Mouse (Mus musculus): ENCODE data around the gene Scn9a.

Scn9a gene

DNA sequence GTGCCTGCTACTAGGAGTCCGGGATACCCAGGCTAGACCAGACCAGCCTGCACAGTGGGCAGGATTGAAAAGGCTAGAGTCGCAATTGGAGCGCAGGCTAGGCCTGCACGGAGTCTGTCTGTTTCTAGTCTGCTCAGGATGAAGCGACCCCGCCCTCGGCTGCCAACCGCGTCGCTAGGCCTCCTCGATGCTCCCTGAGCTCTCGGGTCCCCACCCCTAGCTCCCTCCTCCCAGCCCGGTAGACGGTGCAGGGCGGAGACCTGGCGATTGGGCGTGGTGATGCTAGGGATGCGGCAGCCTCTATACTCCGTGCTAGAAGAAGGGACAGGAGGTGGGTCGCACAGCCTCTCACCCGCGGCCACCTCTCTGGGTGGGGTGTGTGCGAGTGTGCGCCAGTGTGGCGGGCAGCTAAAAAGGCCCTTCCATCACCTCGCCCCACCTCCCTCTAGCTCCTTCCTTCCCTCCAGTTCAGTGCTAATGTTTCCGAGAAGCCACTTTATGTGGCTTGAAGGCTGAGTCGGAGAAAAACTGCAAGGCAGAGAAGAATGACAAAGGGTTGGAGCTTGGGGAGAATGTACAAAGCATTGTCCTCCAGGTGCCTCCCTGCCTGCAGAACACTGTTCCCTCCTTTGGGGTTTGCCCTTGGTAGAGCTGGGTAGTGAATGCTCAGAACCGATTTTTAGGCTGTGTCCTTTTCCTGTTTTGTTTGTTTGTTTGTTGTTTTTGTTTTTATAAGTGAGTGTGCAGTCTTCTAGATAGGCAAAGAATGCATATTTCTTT lies at the start of gene Scn9a:
TSS of gene Scn9a (minus strand) at position 383 of the 780 bp plus-strand sequence.
- DNase-seq = no peak

DNA sequence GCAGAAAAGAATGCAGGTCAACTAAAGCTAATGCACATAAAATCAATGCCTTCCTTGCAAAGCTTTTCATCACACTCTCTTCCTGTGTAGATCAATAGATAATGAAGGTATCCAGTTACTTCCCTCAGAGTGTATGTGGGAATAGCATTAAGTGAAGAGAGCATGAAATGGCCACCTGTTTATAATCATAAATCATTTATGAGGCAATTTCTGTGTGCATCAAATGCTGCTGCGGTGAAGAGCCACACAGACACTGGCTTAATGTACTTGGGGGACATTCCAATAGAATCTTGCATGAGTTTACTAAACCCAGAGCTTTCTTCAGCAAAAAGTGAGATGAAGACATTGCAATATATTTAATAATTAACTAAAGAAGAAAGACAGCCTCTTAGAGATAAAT lies 27.2 kb upstream of the Scn9a start:
- DNase-seq = no peak

DNA sequence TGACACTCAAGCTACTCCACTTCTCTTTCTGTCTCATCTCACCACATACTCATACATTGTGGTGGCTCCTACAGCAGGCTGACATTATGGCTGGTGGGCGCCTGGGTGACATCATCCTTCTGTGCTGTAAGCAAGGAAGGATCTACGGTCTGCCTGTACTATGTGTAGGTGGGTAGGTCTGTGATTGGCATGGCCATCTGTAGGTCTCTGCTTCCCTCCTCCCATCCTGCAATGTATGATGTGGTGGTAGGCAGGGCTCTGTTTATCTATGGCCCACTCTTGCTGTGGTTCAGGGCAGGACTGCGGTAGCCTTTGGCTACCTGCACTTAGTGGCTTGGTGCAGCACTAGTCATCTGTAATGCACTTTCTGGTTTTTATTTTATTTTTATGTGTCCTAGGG lies 21.7 kb upstream of the Scn9a start:
- no peak for DNase-seq

DNA sequence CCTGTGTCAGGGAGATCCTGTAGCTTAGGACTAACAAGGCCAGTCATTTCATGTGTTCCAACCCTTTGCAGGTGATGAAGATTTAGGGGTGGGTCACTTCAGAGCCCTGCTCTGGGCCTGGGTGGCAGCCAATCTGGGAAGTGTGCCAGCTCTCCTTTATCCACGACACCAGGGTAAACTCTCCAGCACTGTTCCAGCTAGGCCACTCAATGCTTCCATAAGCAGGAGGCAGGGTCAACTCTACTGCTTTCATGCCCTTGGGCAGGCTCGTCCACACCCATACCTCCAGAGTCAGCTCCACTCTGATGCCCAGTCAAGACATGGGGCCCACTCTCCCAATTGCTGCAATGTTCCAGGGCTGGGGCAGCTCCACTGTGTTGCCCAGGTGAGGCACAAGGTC lies 20.7 kb upstream of the Scn9a start:
- no peak for DNase-seq

DNA sequence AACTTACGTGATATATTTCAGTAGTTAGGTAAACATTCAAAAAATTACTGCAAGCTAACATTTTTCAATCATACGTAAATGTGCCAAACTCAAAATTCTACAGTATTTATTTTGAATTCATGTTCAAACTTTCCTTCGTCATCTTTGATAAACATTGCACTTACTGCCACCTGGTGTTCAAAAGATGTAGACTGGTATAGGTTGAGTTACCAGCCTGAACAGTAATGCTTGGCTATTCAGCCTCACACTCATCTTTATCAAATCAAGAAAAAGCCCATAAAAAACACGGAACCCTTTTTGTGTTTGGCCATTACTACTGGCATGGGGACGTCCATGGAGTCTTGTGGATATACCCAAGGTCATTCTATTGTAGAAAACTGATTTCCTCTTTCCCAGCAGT lies 9.6 kb upstream of the Scn9a start:
- DNase-seq = peak; percentile 9

DNA sequence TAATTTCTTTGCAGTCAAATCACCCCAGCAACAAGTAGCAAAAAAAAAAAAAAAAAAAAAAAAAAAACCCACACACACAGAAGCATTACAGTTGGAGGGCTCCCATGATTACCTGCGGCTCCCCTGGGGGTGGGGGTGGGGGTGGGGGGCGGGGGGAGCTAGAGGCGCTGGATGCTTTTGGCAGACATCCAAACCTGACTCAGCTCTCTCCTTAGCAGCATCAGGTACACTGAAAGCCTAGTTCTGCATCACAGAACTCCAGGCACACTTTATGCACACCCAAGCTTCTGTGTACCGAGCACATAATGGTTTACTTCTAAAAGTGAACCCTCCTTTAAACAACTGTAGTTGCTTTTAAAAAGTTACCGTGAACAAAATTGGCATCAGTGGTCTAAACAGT lies 2.0 kb downstream of the Scn9a start:
- DNase-seq = no peak

DNA sequence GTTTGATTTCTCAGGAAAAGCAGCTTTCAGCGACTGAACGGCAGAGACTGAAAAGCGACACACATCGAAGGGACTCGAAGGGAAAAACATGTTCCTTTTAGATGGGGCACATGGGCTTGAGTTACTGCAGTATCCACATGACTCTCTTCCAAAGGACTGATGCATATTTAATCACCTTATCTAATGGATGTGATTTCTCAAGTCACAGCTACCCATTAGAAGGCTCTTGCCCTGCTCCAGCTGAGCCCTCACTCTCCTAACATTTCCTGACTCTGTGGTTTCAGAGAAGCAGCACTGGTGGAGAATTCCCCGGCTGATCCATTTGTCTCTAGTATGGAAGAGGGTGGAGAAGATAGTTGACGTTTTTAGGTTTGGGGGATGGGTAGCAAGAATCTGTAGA lies 23.7 kb downstream of the Scn9a start:
- DNase-seq = no peak

DNA sequence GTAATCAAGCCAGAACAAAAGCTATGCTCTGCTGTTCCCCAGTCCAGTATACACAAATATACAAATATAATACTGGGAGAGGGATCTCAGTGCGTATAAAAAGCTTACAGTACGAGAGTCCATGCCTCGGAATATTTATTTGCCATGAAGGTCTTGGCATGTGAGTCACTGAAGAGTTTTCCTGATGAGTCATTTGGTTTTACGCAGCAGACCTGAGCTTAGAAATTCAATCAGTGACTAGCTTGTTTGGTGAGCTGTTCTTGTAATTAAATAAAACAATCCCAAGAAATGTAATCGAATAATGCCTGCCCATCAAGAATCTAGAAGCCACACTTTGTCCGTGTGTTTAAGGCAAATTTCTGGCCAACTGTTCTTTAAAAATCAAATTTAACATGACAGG lies 37.4 kb downstream of the Scn9a start:
- no peak for DNase-seq

DNA sequence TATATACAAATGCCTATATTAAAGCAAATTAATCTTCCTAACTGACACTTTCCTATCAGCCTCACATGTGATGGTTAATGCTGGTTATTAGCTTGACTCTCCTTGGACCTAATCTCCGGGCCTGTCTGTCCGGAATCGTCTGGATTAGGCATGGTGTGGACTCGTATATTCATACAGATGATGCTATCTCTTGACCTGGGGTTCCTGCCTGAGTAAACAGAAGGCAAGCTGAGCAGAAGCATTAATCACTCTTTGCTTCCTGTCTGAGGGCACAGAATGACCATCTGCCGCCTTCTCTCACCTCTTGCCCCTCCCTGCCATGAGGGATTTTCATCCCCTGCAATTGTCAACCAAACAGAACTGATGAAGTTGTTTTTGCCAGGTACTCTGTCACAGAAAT lies 38.6 kb downstream of the Scn9a start:
- DNase-seq = no peak

DNA sequence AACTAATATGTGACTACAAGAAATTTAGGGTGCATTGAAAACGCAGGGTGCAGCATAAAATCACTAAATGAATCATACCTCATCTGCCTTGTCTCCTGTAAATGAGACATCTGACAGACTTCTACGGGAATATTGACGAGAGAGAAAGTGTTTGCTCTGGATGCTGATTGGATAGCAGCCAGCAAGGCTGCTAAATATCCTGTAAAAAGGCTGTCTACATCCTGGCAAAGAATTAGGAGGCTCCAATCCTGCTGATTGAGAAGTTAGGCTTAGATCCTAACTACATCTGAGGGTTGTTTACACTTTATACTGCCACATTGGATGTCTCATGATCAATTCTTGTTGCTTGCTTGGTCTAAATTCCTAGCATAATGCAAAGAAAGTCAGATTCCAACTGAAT lies 44.6 kb downstream of the Scn9a start:
- no peak for DNase-seq

DNA sequence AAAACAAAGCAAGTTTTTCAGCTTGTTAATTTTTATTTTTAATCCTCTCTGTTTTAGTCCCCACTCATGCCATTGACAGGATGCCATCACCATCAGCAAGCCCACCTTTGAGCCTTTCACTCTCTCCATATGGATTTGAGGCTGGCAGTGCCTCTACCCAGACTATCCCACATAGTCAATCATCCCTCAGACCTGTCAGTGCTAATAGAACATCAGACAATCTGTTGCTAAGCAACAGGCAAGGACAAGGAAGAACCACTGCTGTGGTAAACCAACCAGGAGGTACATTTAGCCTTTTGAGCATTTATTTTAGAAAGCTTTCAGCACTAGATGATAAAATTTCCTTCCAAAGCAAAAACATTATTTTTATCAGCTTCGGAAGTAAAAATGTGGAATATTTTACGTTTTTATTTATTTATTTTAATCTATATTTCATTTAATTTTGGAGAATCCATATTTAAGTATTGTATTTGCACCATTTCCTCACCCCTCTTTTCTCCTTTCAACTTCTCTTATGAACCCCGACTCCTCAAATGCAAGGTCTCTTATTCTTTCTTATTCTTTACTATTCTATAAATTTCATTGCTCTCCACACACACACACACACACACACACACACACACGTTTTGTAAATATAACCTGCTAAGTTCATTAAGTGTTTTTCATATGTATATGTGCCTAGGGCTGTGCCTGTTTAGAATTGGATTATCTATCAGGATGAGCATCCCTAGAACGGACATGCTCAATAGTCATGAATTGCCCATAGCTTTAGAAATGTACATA lies 54.5 kb downstream of the Scn9a start:
- DNase-seq = no peak

DNA sequence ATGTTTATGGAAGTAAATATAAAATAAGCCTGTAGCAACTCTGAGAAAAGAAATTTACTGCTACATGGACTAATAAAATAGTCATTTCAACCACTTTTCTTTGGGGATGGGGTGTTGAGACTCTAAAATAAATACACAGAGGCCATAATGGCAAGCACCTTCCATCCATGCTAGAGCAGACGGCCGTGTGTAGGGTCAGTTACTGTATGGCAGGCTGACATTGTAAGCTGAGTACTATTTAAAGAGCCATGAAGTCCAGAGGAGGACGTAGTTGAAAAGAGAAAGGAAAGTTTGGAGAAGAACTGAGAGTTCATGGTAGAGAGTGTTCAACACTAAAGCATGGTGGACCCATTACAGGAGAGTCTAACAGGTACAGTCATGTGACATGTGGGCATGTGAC lies 86.5 kb downstream of the Scn9a start:
- no peak for DNase-seq

DNA sequence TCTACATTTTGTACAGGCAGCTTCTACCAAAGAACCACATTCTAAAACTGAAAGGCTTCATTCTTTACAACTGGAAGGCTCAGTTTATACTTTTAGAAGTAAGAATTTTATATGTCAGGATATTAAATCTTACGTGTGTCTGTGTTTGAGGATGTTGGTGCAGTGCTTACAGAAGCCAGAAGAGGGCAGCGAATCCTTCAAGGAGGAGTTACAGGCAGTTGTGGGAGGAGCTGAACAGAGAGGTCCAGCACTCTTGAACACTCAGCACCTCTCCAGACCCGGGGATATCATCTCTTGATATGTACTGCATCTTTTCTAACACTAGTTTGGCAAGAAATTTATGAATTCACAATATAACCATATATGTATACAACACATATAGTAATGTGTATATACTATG lies 114.8 kb downstream of the Scn9a start:
- no peak for DNase-seq

DNA sequence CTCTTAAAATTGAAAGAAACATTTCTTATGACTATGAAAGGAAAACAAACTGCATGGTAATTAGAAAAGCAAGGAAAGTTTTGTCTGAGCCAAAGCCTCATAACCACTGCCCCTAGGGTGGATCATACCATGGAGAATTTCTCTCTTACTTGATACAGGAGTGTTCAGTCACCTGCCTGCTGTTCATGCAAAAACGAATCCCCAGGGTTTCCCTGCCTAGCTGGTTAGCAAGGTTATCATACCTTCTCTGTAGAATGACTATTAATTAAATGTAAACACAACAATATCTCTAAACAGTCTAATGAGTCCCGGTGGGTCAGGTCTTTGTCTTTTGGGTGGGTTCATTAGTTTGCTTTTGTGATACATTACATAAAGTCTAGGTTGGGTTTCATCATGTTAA lies 123.3 kb downstream of the Scn9a start:
- DNase-seq = no peak

DNA sequence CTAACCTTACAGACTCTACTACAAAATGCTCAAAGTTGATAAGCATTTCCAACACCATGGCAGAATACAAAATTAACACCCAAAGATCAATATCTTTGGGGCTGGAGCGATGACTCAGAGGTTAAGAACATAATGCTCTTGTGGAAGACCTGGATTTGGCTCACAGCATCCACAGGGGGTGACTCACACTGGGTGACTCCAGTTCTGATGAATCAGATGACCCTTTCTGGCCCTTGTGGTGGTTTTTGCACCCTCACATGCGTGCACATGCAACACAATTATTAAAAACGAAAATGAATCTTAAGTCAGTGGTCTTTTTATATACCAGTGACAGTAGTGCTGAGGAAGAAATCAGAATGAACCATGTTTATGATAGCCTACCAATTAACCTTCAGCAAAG lies 126.7 kb downstream of the Scn9a start:
- no peak for DNase-seq

DNA sequence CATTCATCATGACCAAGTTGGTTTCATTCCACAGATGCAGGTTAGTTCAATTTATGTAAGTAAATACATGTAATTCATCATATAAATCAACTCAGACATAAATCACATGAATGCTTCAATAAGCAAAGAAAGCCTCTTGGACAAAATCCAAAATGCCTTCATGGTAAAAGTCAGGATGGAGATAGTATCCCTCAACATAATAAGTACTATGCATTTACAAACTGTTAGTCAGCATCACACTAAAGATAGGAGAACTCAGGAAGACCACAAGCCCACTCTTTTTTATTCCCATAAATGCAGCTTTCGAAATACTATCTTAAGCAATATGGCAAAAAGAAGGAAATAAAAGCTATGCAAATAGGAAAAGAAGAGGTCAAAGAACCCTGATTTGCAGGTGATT lies 127.1 kb downstream of the Scn9a start:
- no peak for DNase-seq

DNA sequence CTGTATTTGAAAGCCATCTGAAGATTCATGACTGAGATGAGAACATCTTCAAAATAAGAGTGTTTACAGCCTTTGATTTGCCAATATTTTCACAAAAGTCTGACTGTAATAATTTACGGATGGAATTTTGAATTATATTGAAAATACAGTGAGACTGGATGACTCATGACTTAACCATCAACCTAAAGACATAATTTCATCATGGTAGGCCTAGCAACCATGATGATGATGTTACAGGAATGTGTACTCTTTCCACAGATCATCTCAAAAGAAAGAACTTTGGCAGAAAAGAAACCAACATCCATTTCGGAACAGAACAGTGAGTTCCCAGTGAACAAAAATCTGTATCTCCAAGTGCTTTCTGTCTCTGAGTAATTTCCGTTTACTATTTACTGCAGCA lies 132.6 kb downstream of the Scn9a start:
- DNase-seq = no peak

DNA sequence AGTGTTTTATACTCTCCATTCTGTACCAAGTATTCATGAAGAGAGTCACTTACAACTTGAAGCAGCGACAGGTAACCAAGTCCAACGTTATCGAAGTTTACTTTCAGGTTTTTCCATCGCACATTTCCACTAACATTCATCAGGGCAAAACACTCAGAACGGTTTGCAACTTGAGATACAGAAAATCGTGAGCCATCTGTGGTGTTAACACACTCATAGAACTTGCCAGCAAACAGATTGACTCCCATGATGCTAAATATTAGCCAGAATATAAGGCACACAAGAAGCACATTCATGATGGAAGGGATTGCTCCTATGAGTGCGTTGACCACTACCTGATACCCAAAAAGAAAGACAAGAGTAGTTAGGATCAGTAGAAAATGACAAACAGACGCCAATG lies 140.2 kb downstream of the Scn9a start:
- no peak for DNase-seq

DNA sequence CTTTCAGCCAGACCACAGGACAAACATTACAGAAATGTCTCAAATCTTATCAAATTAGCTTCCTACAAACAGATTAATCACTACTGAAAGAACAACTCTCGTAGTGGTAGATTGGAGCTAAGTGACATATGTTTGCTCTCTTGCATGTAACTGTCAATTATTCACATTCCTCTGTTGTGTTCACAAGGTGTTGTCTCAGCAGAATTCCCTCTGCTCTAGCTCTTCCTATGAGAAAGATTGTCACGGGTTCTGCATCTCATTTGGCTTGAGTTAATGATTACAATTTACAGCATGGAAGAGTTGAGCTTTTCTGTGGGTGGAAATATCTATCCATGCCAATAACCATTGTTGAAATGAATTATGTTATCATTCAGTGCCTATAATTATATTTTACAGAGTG lies 156.4 kb downstream of the Scn9a start:
- DNase-seq = no peak

DNA sequence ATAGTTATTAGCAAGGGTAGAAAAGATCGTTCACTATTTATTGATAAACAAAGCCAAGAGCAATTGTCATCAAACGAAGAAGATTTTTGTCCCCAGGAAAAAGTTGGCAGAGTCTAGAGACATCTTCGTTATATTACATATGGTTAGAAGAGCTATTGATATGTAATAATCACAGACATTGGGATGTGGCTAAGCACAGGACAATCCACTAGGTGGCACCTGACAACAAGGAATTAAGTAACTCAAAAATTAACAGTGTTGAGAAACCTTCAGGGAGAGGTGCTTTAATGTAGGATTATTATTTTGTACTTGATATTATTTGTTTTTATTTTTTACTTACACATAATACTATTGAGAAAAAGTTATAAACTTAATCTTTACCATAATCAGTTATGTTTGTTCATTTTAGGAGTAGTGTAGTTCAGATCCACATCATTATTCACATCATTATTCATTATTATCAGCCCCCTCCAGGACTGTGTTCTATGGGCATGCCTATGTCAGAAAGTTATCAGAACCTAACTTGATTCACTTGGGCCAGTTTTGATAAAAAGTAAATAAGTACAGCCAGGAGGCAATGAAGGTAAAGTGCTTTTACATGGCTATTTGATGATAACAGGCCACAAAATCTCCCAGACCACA lies 161.5 kb downstream of the Scn9a start:
- peak; percentile 7 for DNase-seq

DNA sequence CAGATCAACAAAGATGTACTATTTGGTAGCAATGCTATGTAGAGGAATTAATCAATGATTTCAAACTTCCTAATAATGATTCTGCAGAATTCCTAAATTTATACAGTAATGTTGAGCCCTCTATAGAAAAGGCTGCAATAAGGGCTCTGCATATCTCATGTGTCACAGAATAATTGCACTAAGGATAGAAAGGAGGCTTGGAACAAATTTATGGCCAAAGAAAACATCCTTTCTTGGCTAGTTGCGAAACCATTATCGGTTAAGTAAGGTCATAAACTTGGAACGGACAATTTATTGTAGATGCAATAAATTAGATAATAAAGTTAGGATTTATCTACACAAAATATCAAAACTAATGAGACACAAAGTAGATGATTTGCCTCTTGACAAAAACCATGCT lies 169.3 kb downstream of the Scn9a start:
- no peak for DNase-seq

DNA sequence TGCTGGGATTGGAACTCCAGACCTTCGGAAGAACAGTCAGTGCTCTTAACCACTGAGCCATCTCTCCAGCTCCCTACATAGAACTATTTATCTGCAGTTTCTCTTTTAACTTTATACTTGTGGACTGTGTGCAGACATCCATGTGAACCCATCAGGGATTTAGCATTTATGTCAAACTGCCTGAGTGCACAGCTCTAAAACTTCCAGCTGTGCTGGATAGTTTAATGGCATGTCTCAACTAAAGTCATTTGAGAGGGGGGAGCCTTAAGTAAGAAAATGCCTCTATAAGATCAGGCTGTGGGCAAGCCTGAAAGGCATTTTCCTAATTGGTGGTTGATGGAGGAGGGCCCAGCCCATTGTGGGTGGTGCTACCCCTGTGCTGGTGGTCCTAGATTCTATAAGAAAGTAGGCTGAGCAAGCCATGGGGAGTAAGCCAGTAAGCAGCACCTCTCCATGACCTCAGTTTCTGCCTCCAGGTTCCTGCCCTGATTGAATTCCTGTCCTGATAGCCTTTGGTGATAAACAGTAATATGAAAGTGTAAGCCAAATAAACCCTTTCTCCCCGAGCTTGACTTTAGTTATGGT lies 169.8 kb downstream of the Scn9a start:
- DNase-seq = no peak

DNA sequence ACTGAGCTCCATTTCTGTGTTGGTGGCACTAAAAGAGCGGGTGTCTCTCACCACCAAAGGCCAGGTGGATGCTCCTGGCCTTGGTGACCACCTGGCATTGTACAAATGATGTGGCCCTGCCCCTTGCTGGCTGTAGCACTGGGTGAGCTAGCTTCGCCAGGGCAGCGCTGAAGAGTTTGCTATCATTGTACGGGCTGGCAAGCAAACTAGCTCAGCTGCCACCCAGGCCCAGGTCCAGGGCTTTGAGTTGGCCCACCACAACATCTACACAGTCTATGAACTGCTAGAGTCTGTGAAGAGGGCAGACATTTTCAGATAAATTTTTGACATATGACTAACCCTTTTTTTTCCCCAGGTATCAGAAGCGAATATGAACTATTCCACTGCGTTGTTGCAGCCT lies 170.8 kb downstream of the Scn9a start:
- no peak for DNase-seq

DNA sequence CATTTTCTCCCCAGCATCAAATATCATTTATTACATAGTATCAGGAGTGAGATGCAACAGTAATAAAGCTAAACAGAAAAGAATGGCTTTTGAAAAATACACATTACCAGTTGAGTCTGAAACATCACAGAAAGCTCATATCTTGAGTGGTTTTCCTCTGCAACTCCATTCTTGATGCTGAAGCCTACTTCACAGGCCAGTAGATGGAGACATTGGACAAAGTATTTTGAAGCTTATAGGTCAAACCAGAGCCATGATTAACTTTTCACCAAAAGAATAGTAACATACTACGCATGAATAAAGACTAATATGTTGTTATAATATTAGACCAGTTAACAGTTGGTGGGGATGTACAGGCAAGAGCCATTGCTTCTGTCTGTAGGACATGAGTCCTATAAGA lies 172.3 kb downstream of the Scn9a start:
- DNase-seq = no peak

All from lung, postnatal 10 days (tissue).